Mouse (Mus musculus) ES-E14 (cell line): ENCODE data around the gene Grb10.

Source experiments
- HCFC1 ChIP-seq: IDR thresholded peaks from 2 replicates; pipeline ENCODE4 v1.6.1; 2012; ENCODE audit warnings: low read length, inconsistent platforms, borderline replicate concordance; ENCODE audit not compliant: insufficient read depth
- MAFK ChIP-seq: IDR thresholded peaks from 2 replicates; pipeline ENCODE4 v1.6.1; 2014; ENCODE audit warnings: mild to moderate bottlenecking, low read depth, low read length, inconsistent platforms; ENCODE audit not compliant: insufficient read depth
- ZC3H11A ChIP-seq: IDR thresholded peaks from 2 replicates; pipeline ENCODE4 v1.6.1; 2012; ENCODE audit warnings: low read depth, mild to moderate bottlenecking, inconsistent platforms, low read length, borderline replicate concordance
- ZNF384 ChIP-seq: IDR thresholded peaks from 2 replicates; pipeline ENCODE4 v1.6.1; 2012; ENCODE audit warnings: low read depth, low read length, inconsistent platforms

DNA sequence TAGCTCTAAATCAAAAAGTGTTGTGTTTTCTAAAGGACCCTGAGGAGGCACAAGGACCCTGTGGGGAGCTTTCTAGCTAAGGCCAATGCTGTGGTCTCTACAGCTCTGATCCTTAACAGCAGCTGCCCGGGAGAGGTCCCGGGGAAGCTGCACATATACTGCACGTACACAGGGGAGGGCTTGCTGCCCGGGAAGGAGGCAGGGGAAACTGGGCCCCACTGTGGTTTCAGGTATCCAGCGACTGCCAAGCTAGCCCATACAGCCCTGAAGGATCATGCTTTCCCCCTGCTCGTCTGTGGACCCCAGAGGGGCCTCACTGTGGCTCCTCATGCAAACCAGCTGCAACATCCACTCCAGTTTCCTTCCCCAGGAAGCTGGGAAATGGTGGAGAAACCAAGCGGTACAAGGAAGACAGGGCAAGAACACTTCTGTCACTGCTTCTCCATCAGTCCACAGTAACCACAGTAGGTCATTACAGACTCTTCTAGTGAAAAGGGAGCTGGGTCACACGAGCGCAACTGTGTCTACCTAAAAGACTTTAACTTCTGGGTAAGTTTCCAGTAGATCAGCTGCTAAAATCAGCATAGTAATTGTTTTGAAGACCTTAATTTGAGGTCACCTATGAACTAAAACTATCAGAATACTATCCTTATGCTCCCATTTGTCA is 90.0 kb downstream of the Grb10 start:
- no peak for TF ChIP-seq HCFC1
- no peak for TF ChIP-seq ZC3H11A
- TF ChIP-seq ZNF384, result no peak
- no peak for TF ChIP-seq MAFK
